8 mouse cellular contexts compared by ENCODE assay signal in genomic region chr1:132594587-132594986, GRCm38 (mm10). TPM values are rescaled to one million over a fixed set of nuclear protein-coding genes. Genes with fewer than 3 reads are reported as not detected.
A peak's percentile ranks its signal among the peaks of the same experiment; 100 is the strongest.
DNase-seq lines count a peak whose midpoint lies in the region; ATAC-seq lines count a peak whose summit lies in the region.

No protein-coding gene starts in this region.

- DNase-seq in MEL-GATA-1-ER (ENCODE audit: extremely low read depth, low read depth) = peak; percentile 13
- DNase-seq in brain, embryonic 18.5 days (ENCODE audit: low read depth, low spot score) = peak; percentile 59
- DNase-seq in layer of hippocampus, postnatal 14 days (ENCODE audit: low spot score in 2 of 2) = peak; percentile 81 to 87
- peak; percentile 66 for DNase-seq in right cerebral cortex, postnatal 25 days

- ATAC-seq in erythroblast, adult 5-6 weeks (replicated peaks; ENCODE audit: low FRiP score, poor library complexity, severe bottlenecking) = 0 out of 2 replicates have a peak, but pooled peaks have one; percentile 55
- peak; percentile 53 to 79; a peak in 3 of 4 replicates for ATAC-seq in hematopoietic stem cell, adult 5-6 weeks (replicated peaks in 1 of 2; ENCODE audit: insufficient read depth in 1 of 2, low FRiP score in 2 of 2, low TSS enrichment in 1 of 2, low read depth in 1 of 2, poor library complexity in 2 of 2, severe bottlenecking in 2 of 2)
- ATAC-seq in megakaryocyte-erythroid progenitor cell, adult 5-6 weeks (replicated peaks; ENCODE audit: low FRiP score, low TSS enrichment, poor library complexity, severe bottlenecking) = 0 out of 2 replicates have a peak, but pooled peaks have one; percentile 51
- ATAC-seq in inflammation-experienced regulatory T-cells, adult 6 months = no peak

RNA-seq across cellular contexts. Expression of gene Cntn2, which starts 51.5 kb away (rescaled TPM):
- total RNA-seq in erythroblast, adult 5-6 weeks (2015; ENCODE audit: low replicate concordance) = not detected in 2 replicates
- total RNA-seq in erythroblast, adult 5-6 weeks (2017; ENCODE audit: low replicate concordance) = not detected in 2 replicates
- total RNA-seq in hematopoietic stem cell, adult 5-6 weeks (2017) = not detected in 2 replicates
- 10 to 100 TPM; 52.7 to 54.9 TPM for total RNA-seq in layer of hippocampus, postnatal 14 days (2021)
- total RNA-seq in megakaryocyte-erythroid progenitor cell, adult 5-6 weeks (2014; fragmentation: Nextera tagmentation) = not detected in 2 replicates
- total RNA-seq in megakaryocyte-erythroid progenitor cell, adult 5-6 weeks (2017) = not detected in 2 replicates
- polyA plus RNA-seq in inflammation-experienced regulatory T-cells, adult 6 months (2017; shearing (Covaris generic)) = not detected

Comparison
In these comparisons a context has a peak if more than half of its experiments do, and no peak if none do; other contexts are left out.
1. DNase-seq: peak in every context shown above with its lines; median percentile 84 in layer of hippocampus, postnatal 14 days; 66 in right cerebral cortex, postnatal 25 days; 59 in brain, embryonic 18.5 days; 13 in MEL-GATA-1-ER.
2. RNA of gene Cntn2, which starts 51.5 kb away (total RNA-seq): 52.7 to 54.9 TPM in layer of hippocampus, postnatal 14 days; not detected in erythroblast, adult 5-6 weeks, not detected in hematopoietic stem cell, adult 5-6 weeks and not detected in megakaryocyte-erythroid progenitor cell, adult 5-6 weeks; every median in the first group is over 10 times any median in the second.